Mouse (Mus musculus) neural tube, embryonic 15.5 days (tissue): ENCODE results near the gene Mfsd2b. TPM values are rescaled to one million over a fixed set of nuclear protein-coding genes. Genes with fewer than 3 reads are reported as not detected.

ENCODE experiments used
- polyA plus RNA-seq: library from polyadenylated mRNA; unstranded; fragments of >200 nt; fragmentation: Nextera tagmentation; extraction: Ambion mirVana; gene quantifications from 2 replicates; pipeline ENCODE4 v1.2.1, GENCODE M21; 2015

Gene Mfsd2b
- polyA plus RNA-seq, 1 experiment from 2014 or later, result 2.2 TPM

Other genes with a start within 250 kb of the Mfsd2b start
- gene Fam228a, start 135.9 kb downstream of the Mfsd2b start, polyA plus RNA-seq, result 1.1 and 1.3 TPM in 2 replicates
- 12.0 and 13.3 TPM in 2 replicates for gene Pfn4, start 105.3 kb downstream of the Mfsd2b start, polyA plus RNA-seq
- 6.1 and 7.7 TPM in 2 replicates for gene Fam228b, start 105.1 kb downstream of the Mfsd2b start, polyA plus RNA-seq
- 181 and 200 TPM in 2 replicates for gene Sf3b6, start 56.8 kb downstream of the Mfsd2b start, polyA plus RNA-seq
- 77.9 and 98.3 TPM in 2 replicates for gene Fkbp1b, start 32.8 kb downstream of the Mfsd2b start, polyA plus RNA-seq
- 15.2 and 15.7 TPM in 2 replicates for gene Wdcp, start 31.1 kb downstream of the Mfsd2b start, polyA plus RNA-seq
- gene Ubxn2a, start 33.3 kb upstream of the Mfsd2b start, polyA plus RNA-seq, result 45.4 and 51.6 TPM in 2 replicates
- gene Atad2b, start 43.0 kb upstream of the Mfsd2b start, polyA plus RNA-seq, result 8.3 and 8.5 TPM in 2 replicates